Mouse (Mus musculus): ENCODE results near the gene Carns1. TPM values are rescaled to one million over a fixed set of nuclear protein-coding genes. Genes with fewer than 3 reads are reported as not detected.
A peak's percentile ranks its signal among the peaks of the same experiment; 100 is the strongest.

Carns1 gene
- total and polyA plus RNA-seq, 3 experiments, result 1.7 to 4.0 (median 3.8) TPM

DNA sequence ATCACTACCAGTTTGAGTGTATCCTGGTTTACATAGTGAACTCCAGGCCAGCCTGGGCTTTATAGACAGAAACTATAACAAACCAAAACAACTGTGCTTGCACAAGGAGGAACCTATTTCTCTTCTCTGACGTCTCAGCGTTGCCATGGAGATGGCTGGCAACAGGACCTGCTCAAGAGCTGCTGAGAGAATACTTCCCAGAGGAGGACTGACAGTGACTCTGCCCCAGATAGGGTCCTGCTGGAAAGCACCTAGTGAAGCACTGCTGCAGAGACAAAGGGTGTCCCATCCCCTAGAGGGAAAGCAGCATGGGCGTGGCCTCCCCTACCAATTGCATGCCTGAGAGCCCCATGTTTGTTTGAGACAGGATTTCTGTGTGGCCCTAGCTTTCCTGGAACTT is 6.6 kb upstream of the Carns1 start:
- peak; percentile 54 for DNase-seq (ENCODE audit: extremely low read depth)

DNA sequence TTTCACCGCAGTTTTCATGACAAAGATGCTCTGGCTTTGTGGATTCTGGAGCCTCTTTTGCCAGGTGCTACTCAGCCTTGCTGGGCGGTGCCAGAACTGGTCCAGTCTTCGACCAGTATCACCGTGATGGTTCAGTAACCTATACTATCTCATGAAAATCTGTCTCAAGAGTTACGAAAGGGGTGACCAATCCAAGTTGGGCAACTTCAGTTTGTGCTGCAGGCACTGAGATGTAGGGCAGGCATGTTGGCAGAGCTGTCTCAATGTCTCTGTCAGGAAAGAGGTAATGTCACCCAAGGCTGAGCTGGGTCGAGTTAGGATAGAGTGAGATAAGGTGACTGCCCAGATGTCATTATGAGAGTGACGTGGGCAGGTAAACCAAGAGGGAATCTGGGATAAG is 5.1 kb upstream of the Carns1 start:
- no peaks in the 10 kb centered on the region for H3K27me3 ChIP-seq (replicated peaks)
- TF ChIP-seq USF1 (IDR thresholded peaks at IDR 0.05; ENCODE audit: low read depth, low read length), result no peak
- TF ChIP-seq POLR2A (IDR thresholded peaks at IDR 0.05; ENCODE audit: low read depth, low read length), result no peak
- no peak for TF ChIP-seq BHLHE40 (IDR thresholded peaks at IDR 0.05; ENCODE audit: low read depth, low read length)
- no peak for TF ChIP-seq MAFK (IDR thresholded peaks at IDR 0.05; ENCODE audit: insufficient replicate concordance, low read length)
- TF ChIP-seq NRF1 (IDR thresholded peaks at IDR 0.05; ENCODE audit: low read depth, low read length), result no peak
- TF ChIP-seq TBP (conservative IDR thresholded peaks at IDR 0.05; ENCODE audit: low read depth, low read length), result no peak
- TF ChIP-seq HCFC1 (IDR thresholded peaks at IDR 0.05; ENCODE audit: low read depth, low read length), result no peak
- TF ChIP-seq USF2 (conservative IDR thresholded peaks at IDR 0.05; ENCODE audit: low read depth, low read length), result no peak
- TF ChIP-seq ELF1 (IDR thresholded peaks at IDR 0.05; ENCODE audit: low read depth, low read length), result no peak
- TF ChIP-seq ZMIZ1 (IDR thresholded peaks at IDR 0.05; ENCODE audit: low read depth, low read length), result no peak
- TF ChIP-seq IRF4 (IDR thresholded peaks at IDR 0.05; ENCODE audit: low read depth, low read length), result no peak
- TF ChIP-seq JUN (IDR thresholded peaks at IDR 0.05; ENCODE audit: insufficient read depth, low read depth, low read length), result no peak
- no peak for TF ChIP-seq ZNF384 (IDR thresholded peaks at IDR 0.05; ENCODE audit: low read depth, low read length)
- TF ChIP-seq MXI1 (IDR thresholded peaks at IDR 0.05; ENCODE audit: low read depth, low read length), result no peak
- TF ChIP-seq SMC3 (IDR thresholded peaks at IDR 0.05; ENCODE audit: low read depth, low read length), result no peak
- TF ChIP-seq CTCF (conservative IDR thresholded peaks at IDR 0.05 in 1 of 2, IDR thresholded peaks at IDR 0.05 in 1 of 2; ENCODE audit: low read depth in 2 of 2, low read length in 2 of 2), result no peak
- TF ChIP-seq CHD1 (IDR thresholded peaks at IDR 0.05; ENCODE audit: low read depth, low read length), result no peak
- no peak for TF ChIP-seq MEF2A (IDR thresholded peaks at IDR 0.05; ENCODE audit: borderline replicate concordance, low read depth, low read length)
- TF ChIP-seq POLR2AphosphoS2 (IDR thresholded peaks at IDR 0.05; ENCODE audit: low read depth, low read length), result no peak
- TF ChIP-seq MYC (IDR thresholded peaks at IDR 0.05; ENCODE audit: low read depth, low read length), result no peak
- H3K4me3 ChIP-seq (replicated peaks in 1 of 3; ENCODE audit: low read depth in 2 of 3, low read length in 2 of 3, poor library complexity in 1 of 3), result no peak overlapping the region
- peaks cover 48 to 85% of the 10 kb centered on the region in 2 experiments for H3K36me3 ChIP-seq (replicated peaks in 1 of 2; ENCODE audit: control insufficient read depth in 1 of 2, insufficient read depth in 1 of 2, low read length in 1 of 2)
- H3K9ac ChIP-seq (ENCODE audit: insufficient read depth, low read depth), result no peak overlapping the region
- no peak overlapping the region for H3K27ac ChIP-seq (ENCODE audit: insufficient read depth, low read depth)
- no peak overlapping the region for H3K4me2 ChIP-seq (ENCODE audit: insufficient read depth, low read depth, poor library complexity, severe bottlenecking)
- in situ Hi-C loops (cut with MboI; ENCODE audit: low pct_ligation_motif_present, low pct_unique_long_range_greater_than_20kb, low sequenced_read_pairs) (no loop called here), dilution Hi-C loops (cut with MboI; ENCODE audit: extremely low pct_ligation_motif_present, extremely low pct_unique_long_range_greater_than_20kb, low sequenced_read_pairs) (no loop called here)
- no peaks in the 10 kb centered on the region for H3K79me2 ChIP-seq (replicated peaks; ENCODE audit: control insufficient read depth, extremely low read depth, insufficient read depth, poor library complexity, severe bottlenecking)
- H3K4me1 ChIP-seq (ENCODE audit: control insufficient read depth in 1 of 2, insufficient read depth in 2 of 2), result peaks cover 5 to 38% of the 10 kb centered on the region in 2 experiments; a peak in 3 of 4 replicates
- DNase-seq (ENCODE audit: extremely low read depth), result no peak
- H3K9me3 ChIP-seq (replicated peaks; ENCODE audit: low read length), result no peaks in the 10 kb centered on the region

More for the DNA sequence above, 6.6 kb upstream of the Carns1 start:
- H3K9ac ChIP-seq (ENCODE audit: insufficient read depth, low read depth), result no peak overlapping the region
- H3K79me2 ChIP-seq (replicated peaks; ENCODE audit: control insufficient read depth, extremely low read depth, insufficient read depth, poor library complexity, severe bottlenecking), result no peaks in the 10 kb centered on the region
- H3K27ac ChIP-seq (ENCODE audit: insufficient read depth, low read depth), result no peak overlapping the region
- H3K4me3 ChIP-seq (replicated peaks in 1 of 3; ENCODE audit: low read depth in 2 of 3, low read length in 2 of 3, poor library complexity in 1 of 3), result no peak overlapping the region
- H3K4me1 ChIP-seq (ENCODE audit: control insufficient read depth in 1 of 2, insufficient read depth in 2 of 2), result peaks cover 9 to 53% of the 10 kb centered on the region in 2 experiments; a peak in 3 of 4 replicates
- TF ChIP-seq MAFK (IDR thresholded peaks at IDR 0.05; ENCODE audit: insufficient replicate concordance, low read length) (no peak), UBTF (IDR thresholded peaks at IDR 0.05; ENCODE audit: low read depth, low read length) (no peak), E2F4 (IDR thresholded peaks at IDR 0.05; ENCODE audit: insufficient replicate concordance, low read depth, low read length) (no peak), ZKSCAN1 (IDR thresholded peaks at IDR 0.05; ENCODE audit: borderline replicate concordance, low read depth, low read length) (no peak), GABPA (IDR thresholded peaks at IDR 0.05; ENCODE audit: insufficient replicate concordance, low read depth, low read length) (no peak), POLR2AphosphoS2 (IDR thresholded peaks at IDR 0.05; ENCODE audit: low read depth, low read length) (no peak), CHD1 (IDR thresholded peaks at IDR 0.05; ENCODE audit: low read depth, low read length) (no peak)
- peaks cover 63 to 90% of the 10 kb centered on the region in 2 experiments for H3K36me3 ChIP-seq (replicated peaks in 1 of 2; ENCODE audit: control insufficient read depth in 1 of 2, insufficient read depth in 1 of 2, low read length in 1 of 2)
- no peaks in the 10 kb centered on the region for H3K9me3 ChIP-seq (replicated peaks; ENCODE audit: low read length)
- dilution Hi-C loops (cut with MboI; ENCODE audit: extremely low pct_ligation_motif_present, extremely low pct_unique_long_range_greater_than_20kb, low sequenced_read_pairs), result no loop called here
- in situ Hi-C loops (cut with MboI; ENCODE audit: low pct_ligation_motif_present, low pct_unique_long_range_greater_than_20kb, low sequenced_read_pairs), result no loop called here
- H3K27me3 ChIP-seq (replicated peaks), result no peaks in the 10 kb centered on the region
- no peak overlapping the region for H3K4me2 ChIP-seq (ENCODE audit: insufficient read depth, low read depth, poor library complexity, severe bottlenecking)
